Mouse (Mus musculus) midbrain, embryonic 10.5 days (tissue): Measurements from ENCODE around the gene Rin2. TPM values are rescaled to one million over a fixed set of nuclear protein-coding genes. Genes with fewer than 3 reads are reported as not detected.

Source experiments
- DNase-seq: peaks from one replicate; pipeline ENCODE4 v3.0.0-alpha.2; 2017; ENCODE audit warnings: low spot score
- H3K27ac ChIP-seq: fragments of 300-500 bp; sonication (generic); replicated peaks from 2 replicates; pipeline ENCODE4 v1.5.1; 2016; ENCODE audit warnings: mild to moderate bottlenecking
- H3K27me3 ChIP-seq: fragments of 300-500 bp; sonication (generic); 2 replicates; pipeline ENCODE4 v1.6.1; 2016; ENCODE audit warnings: low read depth, mild to moderate bottlenecking; ENCODE audit not compliant: poor library complexity, severe bottlenecking
- H3K36me3 ChIP-seq: fragments of 300-500 bp; sonication (generic); 2 replicates; pipeline ENCODE4 v1.6.1; 2016; ENCODE audit warnings: mild to moderate bottlenecking, moderate library complexity
- H3K4me1 ChIP-seq: fragments of 300-500 bp; sonication (generic); 2 replicates; pipeline ENCODE4 v1.6.1; 2016
- H3K4me3 ChIP-seq: fragments of 300-500 bp; sonication (generic); 2 replicates; pipeline ENCODE4 v1.5.1; 2016; ENCODE audit warnings: mild to moderate bottlenecking, moderate library complexity
- H3K9me3 ChIP-seq: fragments of 300-500 bp; sonication (generic); replicated peaks from 2 replicates; pipeline ENCODE4 v1.6.1; 2016; ENCODE audit warnings: mild to moderate bottlenecking
- WGBS: fragments of 180-500 bp; shearing (Covaris S2); methylation state at CpG from one replicate; pipeline ENCODE4 v1.1.7; 2016; 5-methylcytosine and 5-hydroxymethylcytosine counted together
- polyA plus RNA-seq: library from polyadenylated mRNA; unstranded; fragments of >200 nt; fragmentation: Nextera tagmentation; extraction: Ambion mirVana; gene quantifications from 2 replicates; pipeline ENCODE4 v1.2.1, GENCODE M21; 2016

Rin2 gene
- polyA plus RNA-seq, 1 experiment from 2014 or later = 10.6 TPM

DNA sequence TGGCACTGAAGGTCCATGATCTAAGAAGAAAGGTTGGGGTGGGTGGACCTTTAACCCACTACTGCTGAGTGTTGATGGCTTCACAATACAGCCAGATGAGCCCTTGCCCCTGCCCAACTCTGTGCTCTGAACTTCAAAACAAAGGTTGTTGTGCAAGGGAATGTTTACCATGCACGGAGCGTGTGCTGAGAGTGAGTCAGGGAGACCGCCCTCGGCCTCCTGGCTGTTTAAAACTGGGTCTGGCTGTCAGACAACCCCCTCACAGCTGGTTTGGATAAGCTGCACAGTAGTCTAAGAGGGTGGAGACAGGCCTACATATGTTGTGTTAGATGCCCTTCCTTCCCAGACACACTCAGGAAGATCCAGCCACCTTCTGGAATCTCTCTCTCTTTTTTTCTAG lies 175.8 kb downstream of the Rin2 start:
- H3K4me1 ChIP-seq = peaks cover 22% of the 10 kb centered on the region
- no peak overlapping the region for H3K4me3 ChIP-seq
- no peaks in the 10 kb centered on the region for H3K27me3 ChIP-seq
- WGBS = 55% methylated on average over 4 of the region's 4 CpGs
- no peaks in the 10 kb centered on the region for H3K9me3 ChIP-seq
- peak overlapping the region; percentile 38; the same call in 1 of the 2 replicates for H3K27ac ChIP-seq
- DNase-seq = no peak
- no peaks in the 10 kb centered on the region for H3K36me3 ChIP-seq

DNA sequence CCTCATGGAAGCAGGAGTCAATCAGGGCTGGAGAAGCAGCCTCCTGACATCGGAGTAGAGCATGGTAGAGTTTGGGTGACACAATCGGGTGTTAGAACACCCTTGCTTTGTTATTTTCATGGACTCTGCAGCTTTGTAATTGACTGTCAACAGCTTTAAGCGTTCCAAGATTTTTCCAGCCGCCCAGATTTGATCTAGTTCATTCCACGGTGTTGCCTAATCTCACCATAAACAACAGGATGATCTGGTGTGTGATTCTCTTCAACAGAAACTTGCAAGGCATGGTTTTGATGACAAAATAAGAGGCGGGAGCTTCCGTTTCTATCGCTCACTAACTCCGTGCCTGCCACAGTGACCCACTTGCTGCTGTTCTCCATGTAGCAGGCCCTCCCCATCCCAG lies 180.8 kb downstream of the Rin2 start:
- H3K27ac ChIP-seq = no peak overlapping the region
- no peaks in the 10 kb centered on the region for H3K9me3 ChIP-seq
- WGBS = 91% methylated on average over 9 of the region's 9 CpGs
- DNase-seq = no peak
- peaks cover 10% of the 10 kb centered on the region; the same call in 1 of the 2 replicates for H3K27me3 ChIP-seq
- no peak overlapping the region for H3K4me3 ChIP-seq
- no peaks in the 10 kb centered on the region for H3K36me3 ChIP-seq
- H3K4me1 ChIP-seq = peaks cover 23% of the 10 kb centered on the region

DNA sequence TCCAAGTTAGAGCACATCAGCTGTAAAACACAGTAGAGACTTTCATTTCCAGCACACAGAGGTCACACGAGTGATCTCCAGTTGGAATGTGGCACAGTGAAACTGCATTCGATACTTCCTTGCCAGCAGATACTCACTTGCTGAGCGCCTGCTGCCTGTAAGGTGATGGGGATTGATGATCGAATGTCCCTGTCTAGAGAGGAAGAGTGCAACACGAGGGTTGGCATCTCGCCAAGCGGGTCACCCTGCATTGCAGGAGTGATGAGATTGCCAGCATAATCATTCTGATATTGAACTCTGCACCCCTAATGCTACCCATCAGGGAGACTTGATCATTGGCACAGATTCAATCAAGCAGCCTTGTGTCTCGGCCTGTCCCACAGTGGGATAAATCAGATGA lies 182.8 kb downstream of the Rin2 start:
- H3K9me3 ChIP-seq = no peaks in the 10 kb centered on the region
- peaks cover 35% of the 10 kb centered on the region for H3K4me1 ChIP-seq
- no peak overlapping the region for H3K4me3 ChIP-seq
- H3K27ac ChIP-seq = no peak overlapping the region
- H3K36me3 ChIP-seq = no peaks in the 10 kb centered on the region
- DNase-seq = no peak
- WGBS = 92% methylated on average over 8 of the region's 8 CpGs
- peaks cover 18% of the 10 kb centered on the region for H3K27me3 ChIP-seq

DNA sequence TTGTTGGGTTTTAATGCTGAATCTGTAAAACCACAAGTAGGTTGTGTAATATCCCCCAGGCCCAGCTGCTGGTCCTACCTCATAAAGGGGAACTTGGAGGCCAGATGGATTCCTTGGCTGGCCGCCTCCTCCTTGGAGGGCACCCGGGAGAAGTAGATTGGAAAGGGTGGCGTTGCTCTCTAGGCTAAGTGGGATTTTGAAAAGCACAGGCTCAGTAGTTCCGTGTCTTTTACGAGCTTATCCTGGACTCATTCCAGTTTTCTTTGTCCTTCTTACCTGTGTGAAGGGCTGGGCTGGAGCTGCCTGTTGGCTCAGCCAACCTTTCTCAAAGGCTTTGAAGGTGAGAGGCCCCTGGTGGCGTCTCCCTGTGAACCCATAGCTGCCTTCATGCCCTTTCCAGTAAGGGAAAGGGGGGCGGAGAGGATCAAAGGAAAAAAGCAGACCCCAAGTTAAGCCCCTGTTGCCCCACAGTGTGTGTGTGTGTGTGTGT lies 184.5 kb downstream of the Rin2 start:
- WGBS = 65% methylated on average over 7 of the region's 7 CpGs
- no peak for DNase-seq
- Histone ChIP-seq H3K4me1 (peaks cover 35% of the 10 kb centered on the region), H3K4me3 (peak overlapping the region; percentile 55), H3K9me3 (no peaks in the 10 kb centered on the region), H3K27me3 (peaks cover 18% of the 10 kb centered on the region), H3K36me3 (no peaks in the 10 kb centered on the region), H3K27ac (peak overlapping the region; percentile 83)

DNA sequence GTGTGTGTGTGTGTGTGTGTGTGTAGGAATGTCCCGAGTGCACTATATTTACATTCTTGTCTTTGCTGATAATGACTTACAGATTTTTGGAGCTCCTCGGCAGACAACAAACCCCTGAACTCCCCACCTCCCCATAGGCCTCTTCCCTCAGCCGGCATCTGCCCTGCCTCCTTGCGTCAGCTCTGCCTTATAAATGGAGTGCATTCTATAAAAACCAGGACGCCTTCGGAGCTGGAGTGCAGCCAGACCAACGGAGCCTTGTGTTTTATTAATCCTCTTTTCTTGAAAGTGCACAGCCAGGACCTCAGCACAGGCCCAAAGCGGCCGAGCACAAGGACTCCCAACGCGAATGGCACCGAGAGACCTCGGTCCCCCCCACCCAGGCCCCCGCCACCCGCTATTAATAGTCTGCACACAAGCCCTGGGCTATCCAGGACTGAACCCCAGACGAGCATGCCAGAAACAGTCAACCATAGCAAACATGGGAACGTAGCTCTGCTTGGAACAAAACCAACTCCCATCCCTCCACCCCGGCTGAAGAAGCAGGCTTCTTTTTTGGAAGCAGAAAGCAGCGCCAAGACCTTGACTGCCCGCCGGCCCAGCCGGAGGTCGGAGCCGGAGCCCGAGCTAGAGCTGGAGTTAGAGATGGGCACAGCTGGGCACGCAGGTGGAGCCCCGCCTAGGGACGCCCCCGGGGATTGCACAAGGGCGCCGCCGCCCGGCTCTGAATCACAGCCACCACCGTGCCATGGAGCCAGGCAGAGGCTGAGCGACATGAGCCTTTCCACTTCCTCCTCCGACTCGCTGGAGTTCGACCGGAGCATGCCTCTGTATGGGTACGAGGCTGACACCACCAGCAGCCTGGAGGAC lies 185.2 kb downstream of the Rin2 start:
- WGBS = 7% methylated on average over 40 of the region's 40 CpGs
- no peaks in the 10 kb centered on the region for H3K9me3 ChIP-seq
- peak overlapping the region; percentile 83 for H3K27ac ChIP-seq
- H3K4me3 ChIP-seq = peak overlapping the region; percentile 55
- no peaks in the 10 kb centered on the region for H3K36me3 ChIP-seq
- peak; percentile 68 for DNase-seq
- peaks cover 35% of the 10 kb centered on the region for H3K4me1 ChIP-seq
- H3K27me3 ChIP-seq = peaks cover 18% of the 10 kb centered on the region

DNA sequence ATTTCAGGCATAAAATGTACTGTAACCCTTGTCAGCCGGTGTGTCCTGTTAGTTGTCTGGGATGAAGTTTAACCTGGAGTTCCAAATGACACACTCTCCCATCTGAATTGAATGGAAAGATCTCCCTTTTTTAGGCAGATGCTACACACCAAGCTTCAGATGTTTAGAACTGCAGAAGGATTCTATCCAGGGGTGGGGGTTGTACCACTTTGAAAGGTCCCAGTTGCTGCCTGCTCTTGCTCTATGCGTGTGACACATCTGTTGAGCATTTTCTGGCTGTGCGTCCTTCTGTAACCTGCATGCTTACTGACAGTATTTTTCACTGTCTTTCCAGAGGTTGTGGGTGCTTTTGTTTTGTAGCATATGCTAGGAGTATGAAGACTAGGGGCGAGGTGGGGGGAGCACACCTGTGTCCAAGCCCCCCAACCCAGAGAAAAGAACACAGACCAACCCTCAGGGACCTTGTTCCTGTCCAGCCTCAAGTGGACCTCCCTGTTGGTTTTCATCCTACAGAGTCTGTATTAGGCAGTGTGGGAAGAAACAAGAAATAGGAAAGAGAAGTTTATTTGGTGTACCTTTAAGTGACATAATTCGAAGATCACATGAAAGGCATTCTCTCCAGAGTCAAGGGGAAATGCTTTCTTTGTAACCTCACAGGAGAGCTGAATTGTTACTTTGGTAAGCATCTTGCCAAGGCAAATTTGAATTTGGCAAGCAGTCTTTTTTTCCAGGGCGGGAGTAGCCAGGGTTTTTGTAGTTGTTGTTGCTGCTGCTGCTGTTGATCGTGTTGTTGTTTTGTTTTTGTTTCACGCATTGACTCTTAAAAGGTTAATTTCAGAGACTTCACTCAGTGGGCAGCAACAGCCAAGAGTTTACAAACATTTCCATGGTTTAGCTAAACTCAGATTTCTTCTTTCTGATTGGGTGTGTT lies 186.4 kb downstream of the Rin2 start:
- no peak for DNase-seq
- Histone ChIP-seq H3K27me3 (peaks cover 18% of the 10 kb centered on the region), H3K4me3 (peak overlapping the region; percentile 55), H3K36me3 (no peaks in the 10 kb centered on the region), H3K27ac (peak overlapping the region; percentile 83), H3K4me1 (peaks cover 35% of the 10 kb centered on the region), H3K9me3 (no peaks in the 10 kb centered on the region; the same call in 1 of the 2 replicates)
- WGBS = 64% methylated on average over 8 of the region's 8 CpGs

DNA sequence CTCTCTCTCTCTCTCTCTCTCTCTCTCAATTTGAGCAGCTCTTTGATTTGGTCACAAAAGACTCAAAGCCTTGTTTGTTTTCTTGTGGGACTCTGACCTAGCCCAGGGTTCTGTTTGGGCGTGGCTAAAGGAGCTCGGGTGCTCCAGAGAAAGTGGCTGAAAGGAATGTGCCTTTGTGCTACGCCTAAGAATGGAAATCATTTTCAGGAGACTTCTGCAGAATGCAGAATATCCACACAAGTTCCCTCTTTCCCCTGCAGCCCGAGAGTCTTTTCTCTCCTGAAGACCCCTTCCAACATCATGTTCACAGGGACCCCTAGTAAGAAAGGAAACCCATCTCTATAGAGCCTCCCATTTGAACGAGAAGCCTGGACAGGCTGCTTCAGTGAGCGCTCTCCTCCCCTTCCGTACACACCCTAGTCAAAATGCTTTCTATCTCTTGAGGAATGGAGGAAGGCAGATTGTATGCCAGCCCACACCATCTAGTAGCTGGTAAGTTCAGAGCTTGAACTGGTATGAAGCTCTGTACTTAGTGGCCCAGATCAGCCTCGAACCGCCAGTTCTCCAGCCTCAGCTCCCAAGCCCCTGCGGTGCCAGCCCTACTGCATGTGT lies 187.3 kb downstream of the Rin2 start:
- Histone ChIP-seq H3K36me3 (no peaks in the 10 kb centered on the region), H3K9me3 (no peaks in the 10 kb centered on the region; the same call in 1 of the 2 replicates), H3K4me3 (peak overlapping the region; percentile 17; the same call in 1 of the 2 replicates), H3K27me3 (peaks cover 18% of the 10 kb centered on the region), H3K27ac (peak overlapping the region; percentile 68), H3K4me1 (peaks cover 35% of the 10 kb centered on the region)
- 41% methylated on average over 10 of the region's 10 CpGs for WGBS
- no peak for DNase-seq

DNA sequence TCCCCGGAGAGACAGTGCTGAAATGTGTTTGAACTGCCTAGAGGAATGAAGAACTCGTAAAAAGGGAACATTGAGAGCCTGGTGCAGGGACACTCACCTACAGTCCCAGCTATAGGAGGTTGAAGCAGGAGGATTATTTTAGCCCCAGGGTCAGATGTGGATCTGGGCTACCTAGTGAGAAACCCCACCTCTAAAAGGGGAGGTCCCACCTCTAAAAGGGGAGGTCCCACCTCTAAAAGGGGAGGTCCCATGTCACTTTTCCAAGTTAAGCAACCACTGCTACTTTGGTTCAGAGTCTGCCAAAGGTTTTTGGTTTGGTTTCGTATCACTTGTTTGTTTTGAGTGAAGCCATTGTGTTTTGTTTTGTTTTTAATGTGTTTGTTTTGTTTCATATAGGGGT lies 190.3 kb downstream of the Rin2 start:
- no peaks in the 10 kb centered on the region for H3K36me3 ChIP-seq
- no peak overlapping the region for H3K4me3 ChIP-seq
- H3K4me1 ChIP-seq = peaks cover 24% of the 10 kb centered on the region
- H3K27ac ChIP-seq = no peak overlapping the region
- WGBS = 82% methylated on average over 3 of the region's 3 CpGs
- H3K27me3 ChIP-seq = peaks cover 12% of the 10 kb centered on the region
- DNase-seq = no peak
- no peaks in the 10 kb centered on the region; the same call in 1 of the 2 replicates for H3K9me3 ChIP-seq

DNA sequence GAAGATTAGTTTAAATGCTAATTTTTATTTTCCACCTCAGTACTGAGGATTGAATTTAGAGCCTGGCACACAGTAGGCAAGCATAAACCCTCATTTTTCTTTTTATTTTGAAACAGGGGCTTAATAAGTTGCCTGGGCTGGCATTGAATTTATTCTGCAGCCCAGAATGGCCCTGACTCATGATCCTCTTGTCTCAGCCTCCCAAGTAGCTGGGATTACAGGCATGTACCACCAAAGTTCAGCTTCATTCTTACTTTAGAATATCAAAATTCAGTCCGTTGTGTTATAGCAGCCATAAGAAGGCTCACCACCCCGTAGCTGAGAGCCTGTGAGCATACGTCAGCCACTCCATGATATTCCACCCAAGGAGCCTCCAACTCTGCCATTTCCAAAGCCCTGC lies 191.2 kb downstream of the Rin2 start:
- Histone ChIP-seq H3K4me3 (no peak overlapping the region), H3K4me1 (peaks cover 15% of the 10 kb centered on the region), H3K9me3 (no peaks in the 10 kb centered on the region; the same call in 1 of the 2 replicates), H3K27ac (no peak overlapping the region), H3K27me3 (peaks cover 4% of the 10 kb centered on the region), H3K36me3 (no peaks in the 10 kb centered on the region)
- WGBS = 95% methylated on average over 3 of the region's 3 CpGs
- DNase-seq = no peak

DNA sequence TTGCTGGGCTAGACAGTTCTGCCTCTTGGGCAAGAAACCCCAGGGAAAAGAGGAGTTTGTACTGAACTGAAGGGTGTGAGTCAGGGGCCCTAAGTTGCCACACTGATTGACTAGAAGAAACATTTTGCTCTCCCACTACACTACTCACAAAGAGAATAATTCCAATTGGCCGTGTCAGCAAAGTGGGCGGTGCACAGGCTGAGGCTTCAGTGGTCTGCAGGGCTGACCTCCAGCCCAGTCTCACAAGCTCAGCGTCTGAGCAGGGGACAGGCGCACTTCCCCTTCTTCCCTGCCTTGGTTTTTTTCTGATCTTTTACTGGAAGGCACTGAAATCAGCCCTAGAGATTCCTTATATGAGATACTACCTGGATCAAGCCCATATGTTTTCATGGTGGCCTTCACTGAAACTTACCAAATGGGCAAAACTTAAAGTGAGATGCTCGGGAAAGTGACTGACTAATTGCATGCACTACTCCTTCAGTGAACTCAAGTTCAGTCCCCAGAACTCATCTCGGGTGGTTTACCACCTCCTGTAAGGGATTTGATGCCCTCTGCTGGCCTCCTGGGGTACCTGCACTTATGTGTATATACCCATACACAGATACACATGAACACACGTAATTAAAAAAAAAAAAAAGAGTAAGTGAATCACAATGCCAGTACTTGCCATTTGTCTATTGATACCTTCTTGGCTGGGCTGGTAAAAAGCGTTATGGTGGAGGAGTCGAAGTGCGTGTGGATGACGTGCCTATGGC lies 191.9 kb downstream of the Rin2 start:
- no peak overlapping the region for H3K27ac ChIP-seq
- DNase-seq = no peak
- 94% methylated on average over 11 of the region's 11 CpGs for WGBS
- no peak overlapping the region for H3K4me3 ChIP-seq
- H3K36me3 ChIP-seq = no peaks in the 10 kb centered on the region
- no peaks in the 10 kb centered on the region; the same call in 1 of the 2 replicates for H3K9me3 ChIP-seq
- H3K27me3 ChIP-seq = no peaks in the 10 kb centered on the region
- peaks cover 8% of the 10 kb centered on the region for H3K4me1 ChIP-seq

DNA sequence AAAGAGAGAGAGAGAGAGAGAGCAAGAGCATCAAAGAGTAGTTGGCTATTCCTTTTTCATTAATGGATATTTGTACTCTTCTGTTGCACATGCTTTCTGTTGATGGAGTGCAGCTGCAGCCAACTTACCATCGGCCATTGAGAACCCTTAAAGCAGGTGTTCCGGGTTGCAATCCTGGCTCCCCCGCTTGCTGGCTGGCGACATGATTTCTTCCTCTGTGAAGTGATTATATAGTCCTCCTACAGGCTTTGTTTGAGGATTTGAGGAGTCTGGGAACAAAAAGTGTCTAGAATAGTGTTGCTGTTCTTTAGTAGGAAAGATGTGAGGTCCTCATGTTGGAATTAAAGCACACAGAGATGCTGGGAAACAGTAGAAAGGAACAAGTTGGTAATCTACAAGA lies 196.3 kb downstream of the Rin2 start:
- no peak overlapping the region for H3K27ac ChIP-seq
- DNase-seq = no peak
- H3K36me3 ChIP-seq = no peaks in the 10 kb centered on the region
- H3K4me1 ChIP-seq = no peaks in the 10 kb centered on the region
- 90% methylated on average over 4 of the region's 4 CpGs for WGBS
- H3K9me3 ChIP-seq = no peaks in the 10 kb centered on the region; the same call in 1 of the 2 replicates
- no peaks in the 10 kb centered on the region for H3K27me3 ChIP-seq
- H3K4me3 ChIP-seq = no peak overlapping the region

DNA sequence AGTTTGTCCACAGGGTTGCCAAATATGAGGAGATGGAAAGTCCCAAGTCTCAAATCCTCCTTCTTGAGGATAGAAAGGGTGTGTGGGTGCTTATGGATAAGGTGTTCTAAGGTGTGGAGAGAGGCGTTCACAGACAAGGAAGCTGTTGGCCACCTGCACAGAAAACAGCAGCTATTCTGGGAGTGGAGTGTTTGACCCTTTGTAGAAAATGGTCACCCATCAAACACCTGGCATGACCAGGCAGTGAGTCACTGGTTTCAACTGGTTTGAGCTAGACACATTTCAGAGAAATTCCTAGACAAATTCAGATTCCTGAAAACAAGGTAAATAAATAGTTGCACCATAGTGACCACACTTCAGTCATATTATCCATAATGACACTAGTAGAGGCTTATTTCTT lies 197.1 kb downstream of the Rin2 start:
- Histone ChIP-seq H3K4me3 (no peak overlapping the region), H3K9me3 (no peaks in the 10 kb centered on the region; the same call in 1 of the 2 replicates), H3K27me3 (no peaks in the 10 kb centered on the region), H3K36me3 (no peaks in the 10 kb centered on the region), H3K27ac (no peak overlapping the region), H3K4me1 (no peaks in the 10 kb centered on the region)
- 88% methylated on average over 1 of the region's 1 CpGs for WGBS
- no peak for DNase-seq
